Mouse (Mus musculus) intestine, embryonic 15.5 days (tissue): ENCODE data around the gene H2-Ke6. TPM values are rescaled to one million over a fixed set of nuclear protein-coding genes. Genes with fewer than 3 reads are reported as not detected.
"Not testable (repeated sequence)": the region's sequence is repeated elsewhere in the genome, so short reads cannot be mapped to it uniquely, and the experiment has no call there.

Experiments used
- ATAC-seq: fragments of 200-750 bp; cut with Nextera tagmentation; 2 replicates; pipeline ENCODE4 v1.8.0; 2017; ENCODE audit warnings: moderate TSS enrichment, moderate library complexity
- H3K27ac ChIP-seq: fragments of 300-500 bp; sonication (generic); 2 replicates; pipeline ENCODE4 v1.5.1; 2015; ENCODE audit warnings: mild to moderate bottlenecking, inconsistent platforms
- H3K27me3 ChIP-seq: fragments of 300-500 bp; sonication (generic); replicated peaks from 2 replicates; pipeline ENCODE4 v1.6.1; 2015; ENCODE audit warnings: inconsistent platforms
- H3K36me3 ChIP-seq: fragments of 300-500 bp; sonication (generic); 2 replicates; pipeline ENCODE4 v1.6.1; 2015; ENCODE audit warnings: inconsistent platforms
- H3K4me1 ChIP-seq: fragments of 300-500 bp; sonication (generic); replicated peaks from 2 replicates; pipeline ENCODE4 v1.6.1; 2015; ENCODE audit warnings: inconsistent platforms
- H3K4me2 ChIP-seq: fragments of 300-500 bp; sonication (generic); replicated peaks from 2 replicates; pipeline ENCODE4 v1.6.1; 2015; ENCODE audit warnings: mild to moderate bottlenecking, inconsistent platforms
- H3K4me3 ChIP-seq: fragments of 300-500 bp; sonication (generic); replicated peaks from 2 replicates; pipeline ENCODE4 v1.5.1; 2015; ENCODE audit warnings: inconsistent platforms
- H3K9ac ChIP-seq: fragments of 300-500 bp; sonication (generic); 2 replicates; pipeline ENCODE4 v1.6.1; 2015; ENCODE audit warnings: inconsistent platforms
- H3K9me3 ChIP-seq: fragments of 300-500 bp; sonication (generic); 2 replicates; pipeline ENCODE4 v1.6.1; 2016; ENCODE audit warnings: inconsistent platforms
- WGBS: fragments of 180-500 bp; shearing (Covaris S2); methylation state at CpG from one replicate; pipeline ENCODE4 v1.1.7; 2015; 5-methylcytosine and 5-hydroxymethylcytosine counted together
- polyA plus RNA-seq: library from polyadenylated mRNA; unstranded; fragments of >200 nt; fragmentation: Nextera tagmentation; extraction: Ambion mirVana; gene quantifications from 2 replicates; pipeline ENCODE4 v1.2.1, GENCODE M21; 2015

Gene H2-Ke6
- polyA plus RNA-seq, 1 experiment from 2014 or later = 51.5 TPM

DNA sequence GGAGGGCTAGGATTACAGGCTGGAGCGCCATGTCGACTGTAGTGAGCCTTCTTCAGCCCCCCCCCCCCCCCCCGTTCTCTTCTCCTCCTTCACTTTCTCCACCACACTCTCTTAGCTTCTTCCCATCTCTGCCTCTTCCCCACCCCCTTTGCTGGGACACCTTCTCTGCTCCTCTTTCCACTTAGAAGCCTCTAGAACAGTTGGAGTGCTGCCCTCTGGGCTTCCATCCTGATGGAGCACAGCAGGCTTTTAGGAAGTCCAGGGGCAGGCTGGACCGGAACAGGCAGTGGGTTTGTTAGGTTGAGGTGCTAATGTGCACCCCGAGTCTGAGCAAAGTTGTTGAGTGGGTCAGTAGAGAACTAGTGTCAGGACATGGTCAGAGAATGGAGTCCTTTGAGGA is 17.7 kb downstream of the H2-Ke6 start:
- Histone ChIP-seq H3K4me1 (no peaks in the 10 kb centered on the region), H3K4me3 (no peak overlapping the region), H3K4me2 (no peak overlapping the region), H3K27ac (no peak overlapping the region), H3K27me3 (no peaks in the 10 kb centered on the region), H3K9me3 (no peaks in the 10 kb centered on the region), H3K36me3 (no peaks in the 10 kb centered on the region), H3K9ac (no peak overlapping the region)
- WGBS = 79% methylated on average over 5 of the region's 5 CpGs
- no peak for ATAC-seq

GRCm38 (mm10) chr17:34006570-34006969 is 21.3 kb downstream of the H2-Ke6 start:
- Histone ChIP-seq H3K9ac (no peak overlapping the region), H3K27ac (no peak overlapping the region), H3K4me3 (no peak overlapping the region), H3K36me3 (no peaks in the 10 kb centered on the region), H3K4me1 (no peaks in the 10 kb centered on the region), H3K4me2 (no peak overlapping the region), H3K27me3 (no peaks in the 10 kb centered on the region), H3K9me3 (no peaks in the 10 kb centered on the region)
- no peak for ATAC-seq
- WGBS = 49% methylated on average over 2 of the region's 2 CpGs

DNA sequence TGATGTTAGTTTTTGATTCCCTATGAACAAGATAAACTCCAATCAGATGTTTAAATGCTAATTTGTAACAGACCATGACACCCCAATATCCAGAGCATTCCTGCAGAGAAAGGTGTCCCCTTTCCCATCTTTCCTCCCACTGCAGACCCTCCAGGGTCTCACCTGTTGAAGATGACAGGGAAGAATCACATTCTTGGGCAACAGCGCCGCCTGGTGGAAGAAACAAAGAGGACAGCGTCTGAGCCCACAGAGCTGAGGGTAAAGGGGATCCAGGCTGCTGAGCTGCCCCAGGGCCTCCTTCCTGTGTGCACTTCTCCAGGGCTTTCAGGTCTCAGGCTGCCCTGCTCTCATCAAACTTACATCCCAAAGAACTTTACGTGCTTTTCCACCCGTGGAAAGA is 24.4 kb downstream of the H2-Ke6 start:
- Histone ChIP-seq H3K27me3 (0 out of 2 replicates have a peak, but pooled peaks cover 5% of the 10 kb centered on the region), H3K4me1 (peaks cover 9% of the 10 kb centered on the region; the same call in 1 of the 2 replicates), H3K4me2 (no peak overlapping the region), H3K36me3 (no peaks in the 10 kb centered on the region), H3K9ac (no peak overlapping the region), H3K27ac (no peak overlapping the region), H3K9me3 (no peaks in the 10 kb centered on the region), H3K4me3 (no peak overlapping the region)
- WGBS = 7% methylated on average over 5 of the region's 5 CpGs
- no peak for ATAC-seq

- not testable (repeated sequence) for H3K9ac ChIP-seq, ATAC-seq, H3K27me3 ChIP-seq, H3K4me3 ChIP-seq, H3K4me1 ChIP-seq, H3K9me3 ChIP-seq, H3K27ac ChIP-seq, H3K36me3 ChIP-seq
- H3K4me2 ChIP-seq = peak overlapping the region; percentile 99
- 54% methylated on average over 2 of the region's 2 CpGs for WGBS
Observed at GRCm38 (mm10) chr17:34000796-34001195, 27.1 kb downstream of the H2-Ke6 start.

GRCm38 (mm10) chr17:34000150-34000537 is 27.7 kb downstream of the H2-Ke6 start, which contains the start of gene H2-K1:
Gene H2-K1 (minus strand): TSS chr17:34000347.
- H3K27ac ChIP-seq = peak within 1 kb of the TSS; percentile 29
- 0 out of 2 replicates have a peak, but pooled peaks cover 5% of the 10 kb centered on the region for H3K27me3 ChIP-seq
- under 1% methylated on average over 30 of the region's 30 CpGs for WGBS
- H3K4me2 ChIP-seq = peak within 1 kb of the TSS; percentile 99
- ATAC-seq = peak; percentile 97
- peak within 1 kb of the TSS; percentile 58 for H3K4me3 ChIP-seq
- H3K4me1 ChIP-seq = peaks cover 9% of the 10 kb centered on the region; the same call in 1 of the 2 replicates
- no peaks in the 10 kb centered on the region for H3K9me3 ChIP-seq
- H3K36me3 ChIP-seq = no peaks in the 10 kb centered on the region
- peak within 1 kb of the TSS; percentile 58 for H3K9ac ChIP-seq

- Histone ChIP-seq H3K4me1 (peaks cover 9% of the 10 kb centered on the region; the same call in 1 of the 2 replicates), H3K4me2 (peak overlapping the region; percentile 99), H3K9ac (peak overlapping the region; percentile 58), H3K9me3 (no peaks in the 10 kb centered on the region), H3K27ac (peak overlapping the region; percentile 29), H3K4me3 (peak overlapping the region; percentile 58), H3K36me3 (no peaks in the 10 kb centered on the region), H3K27me3 (0 out of 2 replicates have a peak, but pooled peaks cover 5% of the 10 kb centered on the region)
- peak; percentile 66 for ATAC-seq
- WGBS = 2% methylated on average over 87 of the region's 87 CpGs
Observed at GRCm38 (mm10) chr17:33999341-34000149, 28.3 kb downstream of the H2-Ke6 start.

GRCm38 (mm10) chr17:33998697-33999096 is 29.2 kb downstream of the H2-Ke6 start:
- H3K9me3 ChIP-seq, H3K9ac ChIP-seq, H3K4me1 ChIP-seq, H3K27me3 ChIP-seq, ATAC-seq, H3K27ac ChIP-seq, H3K36me3 ChIP-seq, H3K4me3 ChIP-seq: not testable (repeated sequence)
- WGBS = 55% methylated on average over 5 of the region's 5 CpGs
- H3K4me2 ChIP-seq = peak overlapping the region; percentile 99

GRCm38 (mm10) chr17:33997025-33997424 is 30.8 kb downstream of the H2-Ke6 start:
- not testable (repeated sequence) for H3K36me3 ChIP-seq, H3K4me3 ChIP-seq, H3K9ac ChIP-seq, H3K9me3 ChIP-seq, H3K4me2 ChIP-seq, ATAC-seq, H3K4me1 ChIP-seq, H3K27ac ChIP-seq, H3K27me3 ChIP-seq
- WGBS = 86% methylated on average over 2 of the region's 2 CpGs

DNA sequence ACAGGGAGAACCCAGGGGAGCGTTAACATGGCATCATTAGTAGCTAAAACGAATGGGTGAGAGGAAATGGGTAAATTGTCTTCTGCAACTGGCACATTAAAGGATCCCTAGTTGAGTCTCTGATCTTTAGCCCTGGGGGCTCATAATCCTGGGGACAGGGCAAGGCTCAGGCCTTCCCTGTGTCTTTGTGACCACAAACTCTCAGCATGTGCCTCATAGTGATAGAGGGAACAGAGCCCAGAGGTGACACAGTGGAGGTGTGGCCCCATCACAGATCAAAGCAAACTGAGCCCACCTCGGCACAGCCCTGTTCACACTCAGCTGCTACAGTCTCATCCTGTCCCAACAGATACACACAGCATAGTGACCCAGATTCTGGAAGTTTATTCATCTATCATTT is 32.2 kb downstream of the H2-Ke6 start:
- 42% methylated on average over 3 of the region's 3 CpGs for WGBS
- Histone ChIP-seq H3K9me3 (no peaks in the 10 kb centered on the region), H3K4me2 (no peak overlapping the region), H3K27ac (no peak overlapping the region), H3K9ac (no peak overlapping the region), H3K4me1 (peaks cover 11% of the 10 kb centered on the region; the same call in 1 of the 2 replicates), H3K4me3 (no peak overlapping the region), H3K36me3 (no peaks in the 10 kb centered on the region), H3K27me3 (0 out of 2 replicates have a peak, but pooled peaks cover 5% of the 10 kb centered on the region)
- ATAC-seq = no peak

- no peak overlapping the region for H3K9ac ChIP-seq
- H3K27ac ChIP-seq = no peak overlapping the region
- no peak overlapping the region for H3K4me2 ChIP-seq
- H3K4me3 ChIP-seq = no peak overlapping the region
- no peak for ATAC-seq
- 90% methylated on average over 8 of the region's 8 CpGs for WGBS
- 0 out of 2 replicates have a peak, but pooled peaks cover under 1% of the 10 kb centered on the region for H3K27me3 ChIP-seq
- no peaks in the 10 kb centered on the region for H3K9me3 ChIP-seq
- no peaks in the 10 kb centered on the region for H3K36me3 ChIP-seq
- H3K4me1 ChIP-seq = peaks cover 7% of the 10 kb centered on the region; the same call in 1 of the 2 replicates
Observed at GRCm38 (mm10) chr17:33994959-33995358, 32.9 kb downstream of the H2-Ke6 start.

DNA sequence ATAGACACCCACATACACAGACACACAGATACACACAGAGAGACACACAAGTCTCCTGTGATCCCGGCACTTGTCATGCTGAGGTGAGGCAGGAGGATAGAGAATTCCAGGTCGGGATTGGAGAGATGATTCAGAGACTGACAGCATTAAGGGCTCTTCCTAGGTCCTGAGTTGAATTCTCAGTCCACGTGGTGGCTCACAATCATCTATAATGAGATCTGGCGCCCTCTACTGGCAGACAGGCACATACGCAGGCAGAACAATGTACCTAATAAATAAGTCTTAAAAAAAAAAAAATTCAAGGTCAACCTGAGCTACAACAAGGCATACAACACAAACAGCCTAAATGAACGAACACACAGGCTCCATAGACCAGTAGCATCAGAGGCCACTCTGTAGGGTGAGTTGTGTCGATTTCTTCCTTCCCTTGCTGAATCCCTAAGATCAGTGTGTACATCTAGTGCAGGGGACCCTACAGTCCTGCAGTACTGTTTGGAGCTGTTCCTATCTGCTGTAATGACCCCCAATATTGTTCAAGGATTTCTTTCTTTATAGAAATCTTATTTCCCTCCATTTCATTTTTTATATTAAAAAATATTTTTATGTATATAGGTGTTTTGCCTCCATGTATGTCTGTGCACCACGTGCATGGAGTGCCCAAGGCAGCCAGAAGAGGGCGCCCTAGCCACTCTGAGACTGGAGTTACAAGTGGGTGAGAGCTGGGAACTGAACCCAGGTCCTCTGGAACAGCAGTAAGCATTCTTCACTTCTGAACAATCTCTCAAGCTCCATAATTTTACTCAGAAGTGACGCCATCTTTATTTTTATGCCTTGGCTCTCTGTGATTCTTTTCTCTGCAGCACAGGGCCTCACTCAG is 35.8 kb downstream of the H2-Ke6 start:
- 29% methylated on average over 10 of the region's 10 CpGs for WGBS
- Histone ChIP-seq H3K9ac (no peak overlapping the region), H3K27me3 (peaks cover 10% of the 10 kb centered on the region; the same call in 1 of the 2 replicates), H3K9me3 (no peaks in the 10 kb centered on the region), H3K4me3 (no peak overlapping the region), H3K36me3 (no peaks in the 10 kb centered on the region), H3K27ac (no peak overlapping the region), H3K4me1 (0 out of 2 replicates have a peak, but pooled peaks cover 2% of the 10 kb centered on the region), H3K4me2 (no peak overlapping the region)
- 0 out of 2 replicates have a peak, but pooled peaks have one; percentile 31 for ATAC-seq

GRCm38 (mm10) chr17:33982136-33982535 is 45.7 kb downstream of the H2-Ke6 start:
- Histone ChIP-seq H3K4me2 (peak overlapping the region; percentile 80), H3K27me3 (peaks cover 17% of the 10 kb centered on the region)
- WGBS = 12% methylated on average over 8 of the region's 8 CpGs
- not testable (repeated sequence) for ATAC-seq, H3K27ac ChIP-seq, H3K36me3 ChIP-seq, H3K4me3 ChIP-seq, H3K4me1 ChIP-seq, H3K9ac ChIP-seq, H3K9me3 ChIP-seq
